Mouse (Mus musculus): ENCODE measurements around the gene Tm7sf3. TPM values are rescaled to one million over a fixed set of nuclear protein-coding genes. Genes with fewer than 3 reads are reported as not detected.

Gene Tm7sf3
- polyA plus RNA-seq, 1 experiment: 22.9 TPM

GRCm38 (mm10) chr6:146640068-146640965 lies 2.3 kb downstream of the Tm7sf3 start:
- TF ChIP-seq CTCF (IDR thresholded peaks at IDR 0.05; ENCODE audit: extremely low read depth, insufficient read depth, low read length) (no peak), POLR2A (IDR thresholded peaks at IDR 0.05; ENCODE audit: extremely low read depth, insufficient read depth, low read length) (no peak)
- H3K27ac ChIP-seq (ENCODE audit: insufficient read depth, low read length): no peak overlapping the region
- H3K4me1 ChIP-seq (ENCODE audit: control insufficient read depth, insufficient read depth, low read length): peaks cover 2% of the 10 kb centered on the region; the same call in 1 of the 2 replicates
- no peak overlapping the region for H3K4me3 ChIP-seq (ENCODE audit: insufficient read depth, low read length)

GRCm38 (mm10) chr6:146636482-146636881 lies 6.1 kb downstream of the Tm7sf3 start:
- TF ChIP-seq CTCF (IDR thresholded peaks at IDR 0.05; ENCODE audit: extremely low read depth, insufficient read depth, low read length): no peak
- TF ChIP-seq POLR2A (IDR thresholded peaks at IDR 0.05; ENCODE audit: extremely low read depth, insufficient read depth, low read length): no peak
- no peak overlapping the region for H3K4me3 ChIP-seq (ENCODE audit: insufficient read depth, low read length)
- peaks cover 4% of the 10 kb centered on the region; the same call in 1 of the 2 replicates for H3K4me1 ChIP-seq (ENCODE audit: control insufficient read depth, insufficient read depth, low read length)
- H3K27ac ChIP-seq (ENCODE audit: insufficient read depth, low read length): no peak overlapping the region

- Histone ChIP-seq H3K27ac (ENCODE audit: insufficient read depth, low read length) (no peak overlapping the region), H3K4me1 (ENCODE audit: control insufficient read depth, insufficient read depth, low read length) (peaks cover 4% of the 10 kb centered on the region; the same call in 1 of the 2 replicates), H3K4me3 (ENCODE audit: insufficient read depth, low read length) (peak overlapping the region; percentile 85; the same call in 1 of the 2 replicates)
- TF ChIP-seq POLR2A (IDR thresholded peaks at IDR 0.05; ENCODE audit: extremely low read depth, insufficient read depth, low read length): no peak
- no peak for TF ChIP-seq CTCF (IDR thresholded peaks at IDR 0.05; ENCODE audit: extremely low read depth, insufficient read depth, low read length)
Measured at GRCm38 (mm10) chr6:146634759-146635606, 7.6 kb downstream of the Tm7sf3 start.

- TF ChIP-seq CTCF (IDR thresholded peaks at IDR 0.05; ENCODE audit: extremely low read depth, insufficient read depth, low read length) (no peak), POLR2A (IDR thresholded peaks at IDR 0.05; ENCODE audit: extremely low read depth, insufficient read depth, low read length) (no peak)
- peak overlapping the region; percentile 92 for H3K27ac ChIP-seq (ENCODE audit: insufficient read depth, low read length)
- H3K4me1 ChIP-seq (ENCODE audit: control insufficient read depth, insufficient read depth, low read length): peaks cover 4% of the 10 kb centered on the region; the same call in 1 of the 2 replicates
- H3K4me3 ChIP-seq (ENCODE audit: insufficient read depth, low read length): peak overlapping the region; percentile 85
Measured at GRCm38 (mm10) chr6:146634015-146634722, 8.5 kb downstream of the Tm7sf3 start.

- TF ChIP-seq CTCF (IDR thresholded peaks at IDR 0.05; ENCODE audit: extremely low read depth, insufficient read depth, low read length) (no peak), POLR2A (IDR thresholded peaks at IDR 0.05; ENCODE audit: extremely low read depth, insufficient read depth, low read length) (0 out of 2 replicates have a peak, but pooled peaks have one; percentile 42)
- Histone ChIP-seq H3K27ac (ENCODE audit: insufficient read depth, low read length) (peak overlapping the region; percentile 92), H3K4me1 (ENCODE audit: control insufficient read depth, insufficient read depth, low read length) (peaks cover 4% of the 10 kb centered on the region; the same call in 1 of the 2 replicates), H3K4me3 (ENCODE audit: insufficient read depth, low read length) (peak overlapping the region; percentile 85)
Measured at GRCm38 (mm10) chr6:146633629-146634014, 9.0 kb downstream of the Tm7sf3 start.

DNA sequence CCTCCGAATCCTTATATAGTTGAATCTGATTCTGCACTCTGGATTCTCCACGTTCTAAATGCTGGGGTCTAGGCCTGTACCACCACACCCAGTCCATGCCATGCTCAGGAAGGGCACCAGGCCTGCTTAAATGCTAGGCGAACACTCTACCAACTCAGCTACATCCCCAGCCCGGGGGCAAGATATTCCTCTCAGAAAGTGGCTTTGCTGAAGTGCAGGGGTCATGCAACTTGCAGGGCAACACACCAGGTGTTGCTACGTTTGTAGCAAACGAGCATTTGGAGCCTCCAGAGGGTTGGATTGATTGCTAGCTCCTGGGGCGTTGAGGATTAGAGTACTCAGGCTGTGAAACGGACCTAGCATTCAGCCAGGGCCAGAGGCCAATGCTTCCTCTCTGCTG lies 9.5 kb downstream of the Tm7sf3 start:
- peaks cover 4% of the 10 kb centered on the region; the same call in 1 of the 2 replicates for H3K4me1 ChIP-seq (ENCODE audit: control insufficient read depth, insufficient read depth, low read length)
- TF ChIP-seq POLR2A (IDR thresholded peaks at IDR 0.05; ENCODE audit: extremely low read depth, insufficient read depth, low read length): no peak
- TF ChIP-seq CTCF (IDR thresholded peaks at IDR 0.05; ENCODE audit: extremely low read depth, insufficient read depth, low read length): no peak
- H3K4me3 ChIP-seq (ENCODE audit: insufficient read depth, low read length): peak overlapping the region; percentile 85
- no peak overlapping the region for H3K27ac ChIP-seq (ENCODE audit: insufficient read depth, low read length)

DNA sequence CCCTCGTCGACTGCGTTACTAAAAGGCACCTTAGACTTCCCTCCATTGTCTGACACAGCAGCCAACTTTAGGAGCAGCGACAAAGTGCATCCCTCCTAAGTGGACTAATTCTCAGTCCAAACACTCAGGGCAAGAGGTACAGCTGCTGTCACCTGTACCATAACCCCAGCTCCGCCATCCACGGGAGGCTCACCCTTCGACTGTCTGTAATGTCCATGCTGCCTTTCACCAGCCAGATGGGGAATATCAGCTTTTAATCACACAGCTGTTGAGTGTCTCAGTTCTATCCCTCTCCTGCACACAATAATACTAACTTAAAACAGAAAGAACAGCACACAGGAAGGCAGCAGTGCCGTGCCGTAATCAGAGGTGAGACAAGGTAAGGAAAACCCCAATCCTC lies 10.2 kb downstream of the Tm7sf3 start:
- Histone ChIP-seq H3K27ac (ENCODE audit: insufficient read depth, low read length) (no peak overlapping the region), H3K4me3 (ENCODE audit: insufficient read depth, low read length) (no peak overlapping the region), H3K4me1 (ENCODE audit: control insufficient read depth, insufficient read depth, low read length) (peaks cover 4% of the 10 kb centered on the region; the same call in 1 of the 2 replicates)
- TF ChIP-seq CTCF (IDR thresholded peaks at IDR 0.05; ENCODE audit: extremely low read depth, insufficient read depth, low read length) (no peak), POLR2A (IDR thresholded peaks at IDR 0.05; ENCODE audit: extremely low read depth, insufficient read depth, low read length) (no peak)

GRCm38 (mm10) chr6:146631847-146632246 lies 10.8 kb downstream of the Tm7sf3 start:
- TF ChIP-seq CTCF (IDR thresholded peaks at IDR 0.05; ENCODE audit: extremely low read depth, insufficient read depth, low read length) (no peak), POLR2A (IDR thresholded peaks at IDR 0.05; ENCODE audit: extremely low read depth, insufficient read depth, low read length) (no peak)
- peaks cover 4% of the 10 kb centered on the region; the same call in 1 of the 2 replicates for H3K4me1 ChIP-seq (ENCODE audit: control insufficient read depth, insufficient read depth, low read length)
- H3K4me3 ChIP-seq (ENCODE audit: insufficient read depth, low read length): no peak overlapping the region
- no peak overlapping the region for H3K27ac ChIP-seq (ENCODE audit: insufficient read depth, low read length)

DNA sequence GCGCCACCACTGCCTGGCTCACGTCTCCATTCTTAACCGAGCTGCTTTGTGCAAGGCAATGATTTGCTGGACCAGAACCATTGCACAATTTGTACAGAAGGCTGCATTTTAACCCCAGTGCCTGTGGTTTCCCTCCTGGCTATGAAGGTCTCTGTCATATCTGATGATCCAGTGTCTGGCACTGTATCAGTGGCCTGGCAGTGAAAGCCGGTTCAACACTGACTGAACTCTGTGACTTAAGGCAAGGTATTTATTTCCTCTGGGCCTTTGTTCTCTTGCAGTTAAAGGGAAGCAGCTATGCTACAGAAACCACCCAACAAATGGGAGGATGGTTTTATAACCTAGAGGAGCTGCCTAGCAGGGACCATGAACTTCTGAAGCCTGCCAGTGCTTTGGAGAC lies 11.7 kb downstream of the Tm7sf3 start:
- H3K4me3 ChIP-seq (ENCODE audit: insufficient read depth, low read length): no peak overlapping the region
- H3K4me1 ChIP-seq (ENCODE audit: control insufficient read depth, insufficient read depth, low read length): peaks cover 4% of the 10 kb centered on the region; the same call in 1 of the 2 replicates
- H3K27ac ChIP-seq (ENCODE audit: insufficient read depth, low read length): no peak overlapping the region
- TF ChIP-seq POLR2A (IDR thresholded peaks at IDR 0.05; ENCODE audit: extremely low read depth, insufficient read depth, low read length) (no peak), CTCF (IDR thresholded peaks at IDR 0.05; ENCODE audit: extremely low read depth, insufficient read depth, low read length) (no peak)
